Mouse (Mus musculus) limb, embryonic 11.5 days (tissue): ENCODE measurements around the gene Olfr1066. TPM values are rescaled to one million over a fixed set of nuclear protein-coding genes. Genes with fewer than 3 reads are reported as not detected.

Source experiments
- ATAC-seq: fragments of 200-750 bp; cut with Nextera tagmentation; 2 replicates; pipeline ENCODE4 v1.8.0; 2017; ENCODE audit warnings: low read depth; ENCODE audit not compliant: insufficient number of reproducible peaks, low FRiP score, low TSS enrichment
- DNase-seq: peaks from one replicate; pipeline ENCODE4 v3.0.0-alpha.2; 2015; ENCODE audit warnings: low spot score
- H3K27ac ChIP-seq: fragments of 300-500 bp; sonication (generic); replicated peaks from 2 replicates; pipeline ENCODE4 v1.5.1; 2014; ENCODE audit warnings: low read depth, mild to moderate bottlenecking, low read length
- H3K27me3 ChIP-seq: fragments of 300-500 bp; sonication (generic); 2 replicates; pipeline ENCODE4 v1.6.1; 2014; ENCODE audit warnings: mild to moderate bottlenecking, low read length, mixed read lengths; ENCODE audit not compliant: control insufficient read depth, insufficient read depth
- H3K36me3 ChIP-seq: fragments of 300-500 bp; sonication (generic); 2 replicates; pipeline ENCODE4 v1.6.1; 2014; ENCODE audit warnings: mild to moderate bottlenecking, low read length, moderate library complexity, mixed read lengths; ENCODE audit not compliant: control insufficient read depth, insufficient read depth
- H3K4me1 ChIP-seq: fragments of 300-500 bp; sonication (generic); 2 replicates; pipeline ENCODE4 v1.6.1; 2014; ENCODE audit warnings: low read length, mixed read lengths; ENCODE audit not compliant: control insufficient read depth, insufficient read depth
- H3K4me2 ChIP-seq: fragments of 300-500 bp; sonication (generic); 2 replicates; pipeline ENCODE4 v1.6.1; 2014; ENCODE audit warnings: low read depth, mild to moderate bottlenecking, moderate library complexity; ENCODE audit not compliant: severe bottlenecking
- H3K4me3 ChIP-seq: fragments of 300-500 bp; sonication (generic); 2 replicates; pipeline ENCODE4 v1.5.1; 2014; ENCODE audit warnings: low read depth, low read length
- H3K9ac ChIP-seq: fragments of 300-500 bp; sonication (generic); 2 replicates; pipeline ENCODE4 v1.6.1; 2014; ENCODE audit warnings: mild to moderate bottlenecking, low read length
- H3K9me3 ChIP-seq: fragments of 300-500 bp; sonication (generic); 2 replicates; pipeline ENCODE4 v1.6.1; 2016; ENCODE audit warnings: low read length; ENCODE audit not compliant: control insufficient read depth
- WGBS: fragments of 180-500 bp; shearing (Covaris S2); extraction: QIAGEN DNeasy Blood & Tissue Kit; methylation state at CpG from one replicate; pipeline ENCODE4 v1.1.7; 2014; 5-methylcytosine and 5-hydroxymethylcytosine counted together
- polyA plus RNA-seq: library from polyadenylated mRNA; unstranded; fragments of >200 nt; fragmentation: Nextera tagmentation; extraction: Ambion mirVana; gene quantifications from 2 replicates; pipeline ENCODE4 v1.2.1, GENCODE M21; 2014

Olfr1066 gene
- polyA plus RNA-seq, 1 experiment from 2014 or later = not detected

GRCm38 (mm10) chr2:86413950-86414349, 42.1 kb downstream of the Olfr1066 start, which contains the start of gene Olfr1061:
Gene Olfr1061, minus strand, starts transcription at chr2:86414050.
- Histone ChIP-seq H3K9ac (no peak within 1 kb of the TSS), H3K27ac (no peak within 1 kb of the TSS), H3K36me3 (no peaks in the 10 kb centered on the region), H3K4me2 (no peak within 1 kb of the TSS), H3K27me3 (no peaks in the 10 kb centered on the region), H3K4me3 (no peak within 1 kb of the TSS), H3K4me1 (no peaks in the 10 kb centered on the region), H3K9me3 (no peaks in the 10 kb centered on the region)
- ATAC-seq = no peak
- WGBS = 83% methylated on average over 1 of the region's 1 CpGs
- DNase-seq = no peak

Other genes starting within 250 kb of the Olfr1066 start
- gene Olfr1046, start 237.0 kb downstream of the Olfr1066 start, polyA plus RNA-seq = not detected in 2 replicates
- gene Olfr1047, start 224.9 kb downstream of the Olfr1066 start, polyA plus RNA-seq = not detected in 2 replicates
- not detected in 2 replicates for gene Olfr1048, start 216.0 kb downstream of the Olfr1066 start, polyA plus RNA-seq
- gene Olfr1049, start 197.9 kb downstream of the Olfr1066 start, polyA plus RNA-seq = not detected in 2 replicates
- not detected in 2 replicates for gene Olfr1051, start 177.2 kb downstream of the Olfr1066 start, polyA plus RNA-seq
- gene Olfr1052, start 163.8 kb downstream of the Olfr1066 start, polyA plus RNA-seq = not detected in 2 replicates
- not detected in 2 replicates for gene Olfr1053, start 141.0 kb downstream of the Olfr1066 start, polyA plus RNA-seq
- not detected in 2 replicates for gene Olfr1054, start 120.8 kb downstream of the Olfr1066 start, polyA plus RNA-seq
- gene Olfr1055, start 106.0 kb downstream of the Olfr1066 start, polyA plus RNA-seq = not detected in 2 replicates
- not detected in 2 replicates for gene Olfr1056, start 93.8 kb downstream of the Olfr1066 start, polyA plus RNA-seq
- not detected in 2 replicates for gene Olfr1057, start 77.9 kb downstream of the Olfr1066 start, polyA plus RNA-seq
- gene Olfr1058, start 67.7 kb downstream of the Olfr1066 start, polyA plus RNA-seq = not detected in 2 replicates
- gene Olfr1061, start 42.2 kb downstream of the Olfr1066 start, polyA plus RNA-seq = not detected in 2 replicates
- not detected in 2 replicates for gene Olfr1062, start 29.5 kb downstream of the Olfr1066 start, polyA plus RNA-seq
- gene Olfr1065, start 5.7 kb downstream of the Olfr1066 start, polyA plus RNA-seq = not detected in 2 replicates
- gene Olfr228, start 31.1 kb upstream of the Olfr1066 start, polyA plus RNA-seq = not detected in 2 replicates
- gene Olfr1076, start 52.2 kb upstream of the Olfr1066 start, polyA plus RNA-seq = not detected in 2 replicates
- not detected in 2 replicates for gene Olfr1079, start 86.2 kb upstream of the Olfr1066 start, polyA plus RNA-seq
- gene Olfr1080, start 102.0 kb upstream of the Olfr1066 start, polyA plus RNA-seq = not detected in 2 replicates
- not detected in 2 replicates for gene Olfr1082, start 142.7 kb upstream of the Olfr1066 start, polyA plus RNA-seq
- not detected in 2 replicates for gene Olfr1084, start 183.5 kb upstream of the Olfr1066 start, polyA plus RNA-seq
- not detected in 2 replicates for gene Olfr1085, start 205.8 kb upstream of the Olfr1066 start, polyA plus RNA-seq
- not detected in 2 replicates for gene Olfr1086, start 223.8 kb upstream of the Olfr1066 start, polyA plus RNA-seq
- gene Olfr1087, start 242.1 kb upstream of the Olfr1066 start, polyA plus RNA-seq = not detected in 2 replicates